Mouse (Mus musculus): ENCODE measurements at regions not wholly inside any gene's neighbourhood (a gene's known extent, or its start where the extent isn't known, plus 50 kb on each side); places are given as distances from the start of the nearest gene placed in this dataset.

DNA sequence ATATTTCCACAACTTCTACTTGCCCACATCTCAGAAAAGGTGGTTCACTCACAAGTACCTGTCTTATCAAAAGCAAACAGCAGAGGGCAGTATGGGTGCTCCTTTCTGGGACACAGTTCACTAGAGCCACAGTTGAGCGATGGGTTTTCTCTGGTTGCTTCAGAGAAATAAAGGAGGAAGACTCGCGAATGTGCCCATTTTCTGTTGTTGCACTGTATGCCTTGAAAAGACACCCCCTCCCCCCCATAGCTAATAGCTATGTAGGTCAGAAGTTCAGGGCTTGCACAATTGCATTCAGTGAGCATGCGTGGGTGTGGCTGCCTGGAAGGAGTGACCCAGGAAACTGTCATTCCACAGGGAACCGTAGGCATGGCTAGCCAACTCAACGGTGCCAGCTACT is 55.5 kb upstream of the Slc44a1 start (continued):
- TF ChIP-seq BHLHE40 (IDR thresholded peaks at IDR 0.05; ENCODE audit: low read depth, low read length), result no peak
- no peak for TF ChIP-seq E2F4 (IDR thresholded peaks at IDR 0.05; ENCODE audit: insufficient replicate concordance, low read depth, low read length)
- peak; percentile 90 for TF ChIP-seq ZC3H11A (IDR thresholded peaks at IDR 0.05; ENCODE audit: low read depth, low read length)
- TF ChIP-seq CTCF (conservative IDR thresholded peaks at IDR 0.05 in 1 of 2, IDR thresholded peaks at IDR 0.05 in 1 of 2; ENCODE audit: low read depth in 2 of 2, low read length in 2 of 2), result peak; percentile 71 to 87
- TF ChIP-seq ZNF384 (IDR thresholded peaks at IDR 0.05; ENCODE audit: low read depth, low read length), result no peak
- no peak for TF ChIP-seq ZMIZ1 (IDR thresholded peaks at IDR 0.05; ENCODE audit: low read depth, low read length)

DNA sequence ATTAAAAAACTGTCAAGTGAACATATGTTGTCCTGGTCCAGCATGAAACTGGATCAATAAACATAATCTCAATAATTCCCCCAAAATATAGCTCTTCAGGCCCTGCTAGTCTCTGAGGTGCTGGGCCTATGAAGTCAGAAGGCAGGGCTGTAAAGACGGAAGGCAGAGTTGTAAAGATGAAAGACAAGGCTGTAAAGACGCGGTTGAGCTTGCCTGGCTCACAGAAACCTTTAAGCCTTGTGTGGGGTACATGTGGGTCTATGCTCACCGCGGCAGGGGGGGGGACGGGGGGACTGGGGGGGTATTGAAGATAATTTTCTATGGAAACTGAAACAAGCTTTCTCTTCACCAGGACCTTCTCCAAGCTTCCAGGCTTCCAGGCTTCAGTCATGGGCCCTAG is 56.1 kb upstream of the Slc44a1 start:
- TF ChIP-seq MAFK (IDR thresholded peaks at IDR 0.05; ENCODE audit: insufficient replicate concordance, low read length), result no peak
- no peak for TF ChIP-seq GABPA (IDR thresholded peaks at IDR 0.05; ENCODE audit: insufficient replicate concordance, low read depth, low read length)
- TF ChIP-seq EP300 (IDR thresholded peaks at IDR 0.05; ENCODE audit: low read length), result no peak
- no peak for TF ChIP-seq MAZ (IDR thresholded peaks at IDR 0.05; ENCODE audit: low read depth, low read length)
- no peak for TF ChIP-seq ETS1 (conservative IDR thresholded peaks at IDR 0.05; ENCODE audit: low read depth, low read length)
- no peak for TF ChIP-seq ZMIZ1 (IDR thresholded peaks at IDR 0.05; ENCODE audit: low read depth, low read length)
- no peak for TF ChIP-seq ELF1 (IDR thresholded peaks at IDR 0.05; ENCODE audit: low read depth, low read length)
- TF ChIP-seq ZNF384 (IDR thresholded peaks at IDR 0.05; ENCODE audit: low read depth, low read length), result no peak
- TF ChIP-seq MEF2A (IDR thresholded peaks at IDR 0.05; ENCODE audit: borderline replicate concordance, low read depth, low read length), result no peak
- TF ChIP-seq CHD1 (IDR thresholded peaks at IDR 0.05; ENCODE audit: low read depth, low read length), result no peak
- TF ChIP-seq BHLHE40 (IDR thresholded peaks at IDR 0.05; ENCODE audit: low read depth, low read length), result no peak
- H3K36me3 ChIP-seq (replicated peaks in 1 of 2; ENCODE audit: control insufficient read depth in 1 of 2, insufficient read depth in 1 of 2, low read length in 1 of 2), result no peaks in the 10 kb centered on the region
- H3K27ac ChIP-seq (ENCODE audit: insufficient read depth, low read depth), result no peak overlapping the region
- peaks cover 1% of the 10 kb centered on the region for H3K27me3 ChIP-seq (replicated peaks)
- DNase-seq (ENCODE audit: extremely low read depth), result no peak
- in situ Hi-C loops (cut with MboI; ENCODE audit: low pct_ligation_motif_present, low pct_unique_long_range_greater_than_20kb, low sequenced_read_pairs), result loop anchor here (10.0 kb wide), 1 partner anchor 211 kb away; no protein-coding TSS in a partner anchor
- peaks cover 3 to 8% of the 10 kb centered on the region in 2 experiments; a peak in 2 of 4 replicates for H3K4me1 ChIP-seq (ENCODE audit: control insufficient read depth in 1 of 2, insufficient read depth in 2 of 2)
- H3K79me2 ChIP-seq (replicated peaks; ENCODE audit: control insufficient read depth, extremely low read depth, insufficient read depth, poor library complexity, severe bottlenecking), result no peaks in the 10 kb centered on the region
- H3K9me3 ChIP-seq (replicated peaks; ENCODE audit: low read length), result no peaks in the 10 kb centered on the region
- dilution Hi-C loops (cut with MboI; ENCODE audit: extremely low pct_ligation_motif_present, extremely low pct_unique_long_range_greater_than_20kb, low sequenced_read_pairs), result no loop called here
- no peak overlapping the region for H3K4me3 ChIP-seq (replicated peaks in 1 of 3; ENCODE audit: low read depth in 2 of 3, low read length in 2 of 3, poor library complexity in 1 of 3)
- H3K4me2 ChIP-seq (ENCODE audit: insufficient read depth, low read depth, poor library complexity, severe bottlenecking), result no peak overlapping the region
- no peak overlapping the region for H3K9ac ChIP-seq (ENCODE audit: insufficient read depth, low read depth)

GRCm38 (mm10) chr4:53382012-53382411 is 58.2 kb upstream of the Slc44a1 start:
- H3K36me3 ChIP-seq (replicated peaks in 1 of 2; ENCODE audit: control insufficient read depth in 1 of 2, insufficient read depth in 1 of 2, low read length in 1 of 2), result no peaks in the 10 kb centered on the region
- no peak overlapping the region for H3K27ac ChIP-seq (ENCODE audit: insufficient read depth, low read depth)

More at GRCm38 (mm10) chr4:53382012-53382411, 58.2 kb upstream of the Slc44a1 start:
- no peak for DNase-seq (ENCODE audit: extremely low read depth)
- Histone ChIP-seq H3K4me3 (replicated peaks in 1 of 3; ENCODE audit: low read depth in 2 of 3, low read length in 2 of 3, poor library complexity in 1 of 3) (no peak overlapping the region), H3K79me2 (replicated peaks; ENCODE audit: control insufficient read depth, extremely low read depth, insufficient read depth, poor library complexity, severe bottlenecking) (no peaks in the 10 kb centered on the region), H3K27me3 (replicated peaks) (peaks cover 1% of the 10 kb centered on the region), H3K4me1 (ENCODE audit: control insufficient read depth in 1 of 2, insufficient read depth in 2 of 2) (peaks cover 3 to 8% of the 10 kb centered on the region in 2 experiments; a peak in 2 of 4 replicates), H3K9ac (ENCODE audit: insufficient read depth, low read depth) (no peak overlapping the region), H3K4me2 (ENCODE audit: insufficient read depth, low read depth, poor library complexity, severe bottlenecking) (no peak overlapping the region), H3K9me3 (replicated peaks; ENCODE audit: low read length) (no peaks in the 10 kb centered on the region)
- in situ Hi-C loops (cut with MboI; ENCODE audit: low pct_ligation_motif_present, low pct_unique_long_range_greater_than_20kb, low sequenced_read_pairs), result loop anchor here (10.0 kb wide), 1 partner anchor 213 kb away; no protein-coding TSS in a partner anchor
- no peak for TF ChIP-seq TBP (conservative IDR thresholded peaks at IDR 0.05; ENCODE audit: low read depth, low read length)
- no peak for TF ChIP-seq SMC3 (IDR thresholded peaks at IDR 0.05; ENCODE audit: low read depth, low read length)
- TF ChIP-seq HCFC1 (IDR thresholded peaks at IDR 0.05; ENCODE audit: low read depth, low read length), result no peak
- no peak for TF ChIP-seq POLR2A (IDR thresholded peaks at IDR 0.05; ENCODE audit: low read depth, low read length)
- no peak for TF ChIP-seq BHLHE40 (IDR thresholded peaks at IDR 0.05; ENCODE audit: low read depth, low read length)
- no peak for TF ChIP-seq CHD1 (IDR thresholded peaks at IDR 0.05; ENCODE audit: low read depth, low read length)
- no peak for TF ChIP-seq RAD21 (IDR thresholded peaks at IDR 0.05; ENCODE audit: low read depth, low read length)
- dilution Hi-C loops (cut with MboI; ENCODE audit: extremely low pct_ligation_motif_present, extremely low pct_unique_long_range_greater_than_20kb, low sequenced_read_pairs), result no loop called here
